Mouse (Mus musculus) CD8-positive naive resting alpha-beta T cell, adult 2 months (primary cell): Measurements from ENCODE around the gene Gipc2.
A peak's percentile ranks its signal among the peaks of the same experiment; 100 is the strongest.

ENCODE experiments used
- DNase-seq, 2 experiments: peaks; one replicate each; pipeline ENCODE4 v3.0.0; 2022; ENCODE audit warnings: low read depth in 2 of 2, low spot score in 2 of 2

The Gipc2 gene

GRCm38 (mm10) chr3:152190679-152191477 is 24.8 kb upstream of the Gipc2 start:
- no peak for DNase-seq

GRCm38 (mm10) chr3:152189306-152189705 is 23.3 kb upstream of the Gipc2 start:
- DNase-seq: no peak

DNA sequence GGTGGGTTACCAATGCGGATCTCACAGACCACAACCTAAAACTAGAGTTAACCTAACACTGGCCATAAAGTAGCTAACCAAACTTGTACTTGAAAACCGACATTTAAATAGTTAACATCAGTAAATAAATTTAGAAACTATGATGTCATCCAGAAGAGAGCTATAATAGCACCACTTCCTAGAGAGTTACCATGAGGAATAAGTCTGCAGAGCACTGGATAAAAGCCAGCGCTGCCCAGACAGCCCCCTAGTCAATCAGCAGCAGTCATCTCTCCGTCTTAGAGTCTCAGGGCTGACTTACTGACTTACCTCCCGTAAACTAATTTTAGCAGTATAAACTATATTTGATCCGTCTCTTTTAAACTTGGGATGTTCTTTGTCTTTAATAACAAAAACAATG is 20.1 kb upstream of the Gipc2 start:
- DNase-seq: no peak

DNA sequence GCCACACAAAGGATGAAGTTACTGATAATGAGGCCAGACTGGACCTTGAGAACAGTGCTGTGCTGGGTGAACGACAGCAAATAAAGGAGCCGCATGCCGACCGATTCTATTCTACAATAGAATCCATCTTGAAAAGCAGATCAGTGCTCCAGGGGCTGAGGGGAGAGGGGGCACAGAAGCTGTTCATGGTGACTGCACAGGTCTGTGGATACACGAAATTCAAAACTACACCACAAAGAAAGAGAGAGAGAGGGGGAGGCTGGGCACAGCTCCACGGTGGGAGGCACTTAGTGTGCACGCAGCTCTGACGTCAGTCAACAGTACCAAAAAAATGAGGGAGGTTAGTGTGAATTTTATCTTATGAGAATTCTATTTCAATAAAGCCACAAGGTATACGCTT is 17.5 kb upstream of the Gipc2 start:
- DNase-seq: no peak

GRCm38 (mm10) chr3:152180624-152181023 is 14.6 kb upstream of the Gipc2 start:
- DNase-seq: no peak

DNA sequence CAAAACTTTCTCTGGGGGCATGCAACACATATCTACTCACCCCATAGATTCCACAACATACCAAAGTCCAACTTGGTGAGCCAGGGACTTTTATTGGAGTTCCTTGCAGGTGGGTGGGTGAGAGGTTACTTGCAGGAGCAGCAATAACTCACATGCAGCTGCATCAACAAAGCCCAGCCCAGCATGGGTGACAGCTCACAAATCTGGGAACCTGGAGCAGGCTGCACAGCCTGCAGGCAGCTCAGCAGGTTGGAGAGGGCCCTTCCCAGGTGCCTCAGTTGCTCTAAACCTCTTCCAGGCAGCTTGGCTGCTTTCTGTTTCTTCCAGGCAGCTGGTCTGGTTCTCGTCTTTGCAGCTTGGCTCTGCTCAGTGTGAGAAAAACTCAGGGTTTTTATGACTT is 13.3 kb upstream of the Gipc2 start:
- no peak for DNase-seq

GRCm38 (mm10) chr3:152178816-152179215 is 12.8 kb upstream of the Gipc2 start:
- no peak for DNase-seq

GRCm38 (mm10) chr3:152172322-152172935 is 6.4 kb upstream of the Gipc2 start:
- DNase-seq: no peak

GRCm38 (mm10) chr3:152171862-152172261 is 5.8 kb upstream of the Gipc2 start:
- no peak for DNase-seq

DNA sequence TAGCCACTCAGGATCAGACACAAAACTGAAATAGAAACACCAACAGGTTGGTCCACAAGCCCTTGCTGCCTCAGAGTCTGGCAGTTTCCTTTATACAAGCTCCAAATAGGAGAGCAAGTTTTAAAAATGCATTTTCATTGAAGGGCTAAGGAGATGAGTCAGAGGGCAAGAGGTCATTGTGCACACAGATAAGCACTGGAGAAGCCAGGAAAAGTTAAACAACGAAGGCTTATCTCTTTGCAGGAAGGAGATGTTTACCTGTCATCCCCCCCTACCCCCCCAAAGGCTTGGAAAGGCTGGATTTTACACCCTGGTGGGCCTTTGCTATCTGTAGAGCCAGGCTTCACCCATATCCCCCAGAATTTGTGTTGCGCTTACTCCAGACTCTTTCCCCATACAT is 5.2 kb upstream of the Gipc2 start:
- DNase-seq: no peak

GRCm38 (mm10) chr3:152170407-152170806 is 4.4 kb upstream of the Gipc2 start:
- DNase-seq: no peak

DNA sequence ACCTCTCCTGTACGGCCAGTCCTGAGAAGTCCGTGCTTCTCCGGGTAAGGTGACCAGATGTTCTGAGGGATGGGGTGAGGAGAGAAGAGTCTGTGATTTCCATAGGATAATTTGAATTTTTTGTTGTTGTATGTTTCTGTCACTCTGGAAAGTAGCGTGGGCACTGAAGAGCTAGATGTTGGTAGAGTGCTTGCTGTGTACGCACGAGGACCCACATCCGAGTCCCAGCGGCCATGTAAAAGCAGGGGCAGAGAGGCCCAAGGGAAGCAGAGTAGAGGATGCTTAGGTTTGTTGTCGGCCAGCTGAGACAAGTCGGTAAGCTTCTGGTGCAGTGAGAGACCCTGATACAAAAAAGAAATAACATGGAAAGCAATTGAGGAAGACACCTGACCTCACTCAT is 2.0 kb upstream of the Gipc2 start:
- DNase-seq: no peak

GRCm38 (mm10) chr3:152166699-152167451 is 845 bp upstream of the Gipc2 start:
- no peak for DNase-seq

DNA sequence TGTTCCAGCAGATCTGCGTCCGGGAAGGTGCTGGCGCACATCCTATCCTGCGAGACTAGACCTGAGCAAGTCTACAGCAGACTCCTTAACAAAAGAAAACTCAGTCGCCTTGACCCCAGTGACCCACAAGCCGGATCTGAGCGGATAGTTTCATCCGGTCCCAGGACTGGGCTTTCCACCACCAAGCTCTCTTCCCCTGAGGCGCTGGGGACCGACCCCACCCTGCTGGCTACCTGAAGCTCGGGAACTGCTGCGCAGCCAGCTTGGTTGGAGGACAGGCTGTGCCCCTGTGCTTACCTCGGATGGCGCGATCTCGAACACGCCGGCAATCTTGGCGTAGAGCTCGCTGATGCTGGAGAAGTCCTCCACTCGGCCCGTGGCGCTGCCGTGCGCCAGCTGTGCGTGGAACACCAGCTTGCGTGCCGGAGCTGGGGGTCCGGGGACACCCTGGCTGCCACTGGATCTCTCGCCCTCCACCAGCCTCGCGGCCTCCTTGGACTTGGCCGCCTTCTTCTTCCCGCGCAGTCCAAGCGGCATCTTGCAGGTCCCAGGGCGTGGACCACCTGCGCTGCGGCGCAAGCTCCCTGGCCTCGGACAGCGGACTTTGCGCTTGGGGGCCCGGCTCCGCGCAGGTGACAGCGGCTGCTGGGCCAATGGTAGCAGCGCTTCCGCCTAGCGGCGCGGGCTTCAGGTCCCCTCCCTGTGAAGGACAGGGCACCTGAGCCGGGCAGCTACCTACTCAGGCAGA is 505 bp downstream of the Gipc2 start:
- peak; percentile 8 to 11 for DNase-seq

- DNase-seq: no peak
These were observed 1.0 kb downstream of the Gipc2 start for GRCm38 (mm10) chr3:152165014-152165350.

GRCm38 (mm10) chr3:152163320-152163719 is 2.7 kb downstream of the Gipc2 start:
- DNase-seq: no peak

DNA sequence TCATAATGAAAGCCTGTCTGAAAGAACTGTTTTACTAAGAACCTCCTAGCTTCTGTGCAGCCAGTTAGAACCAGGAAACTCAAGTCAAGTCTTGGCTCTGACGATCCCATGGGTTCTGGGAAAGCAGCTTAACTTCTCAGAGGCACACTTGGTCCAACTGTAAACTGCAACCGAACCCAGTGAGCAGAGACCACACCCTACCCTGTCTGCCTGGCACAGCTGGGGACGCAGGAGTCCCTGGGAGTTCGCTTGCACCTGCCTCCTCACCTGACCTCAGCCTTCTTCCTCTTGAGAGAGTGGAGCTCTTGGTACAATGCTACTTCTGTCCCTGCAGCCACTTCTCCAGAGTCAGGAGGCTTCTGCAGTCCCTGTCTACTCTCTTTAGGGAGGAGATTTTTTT is 5.4 kb downstream of the Gipc2 start:
- no peak for DNase-seq

GRCm38 (mm10) chr3:152159321-152159720 is 6.7 kb downstream of the Gipc2 start:
- no peak for DNase-seq

DNA sequence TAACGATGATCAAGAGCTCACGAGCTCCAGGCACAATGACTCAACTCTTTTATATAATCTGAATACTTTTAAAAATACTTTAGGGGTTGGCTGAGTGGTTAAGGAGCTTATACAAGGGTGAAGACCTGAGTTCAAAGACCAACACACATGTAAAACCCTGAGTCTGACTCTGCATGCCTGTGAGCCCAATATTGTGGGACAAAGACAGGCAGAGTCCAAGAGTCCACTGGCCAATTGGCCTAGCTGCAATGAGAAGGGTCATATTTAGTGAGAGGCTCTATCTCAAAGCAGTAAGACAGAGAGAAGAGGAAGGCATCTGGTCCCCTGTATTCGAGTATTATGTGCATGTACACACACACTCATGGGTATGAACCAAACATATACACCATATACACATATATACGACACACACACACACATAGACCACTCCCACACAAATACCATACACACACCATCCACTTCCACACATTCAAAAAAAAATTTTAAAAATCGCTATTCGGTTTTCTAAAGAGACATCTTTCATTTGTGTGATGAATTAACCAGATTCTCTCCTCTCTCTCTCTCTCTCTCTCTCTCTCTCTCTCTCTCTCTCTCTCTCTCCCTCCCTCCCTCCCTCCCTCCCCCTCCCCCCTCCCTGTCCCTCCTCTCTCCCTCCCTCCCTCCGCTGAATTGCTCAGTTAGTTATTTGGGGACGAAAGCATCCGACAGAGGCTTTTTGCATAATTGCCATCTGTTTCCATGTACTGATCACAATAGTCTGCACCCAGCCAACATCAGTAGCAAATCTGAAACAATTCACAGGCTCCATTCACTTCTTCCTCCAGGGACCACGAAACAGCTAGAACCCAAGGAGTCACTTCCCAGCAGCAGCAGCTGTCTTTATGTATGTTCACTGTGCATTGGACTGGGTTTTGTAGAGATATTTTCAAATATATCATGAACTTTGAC is 7.4 kb downstream of the Gipc2 start:
- DNase-seq: no peak

DNA sequence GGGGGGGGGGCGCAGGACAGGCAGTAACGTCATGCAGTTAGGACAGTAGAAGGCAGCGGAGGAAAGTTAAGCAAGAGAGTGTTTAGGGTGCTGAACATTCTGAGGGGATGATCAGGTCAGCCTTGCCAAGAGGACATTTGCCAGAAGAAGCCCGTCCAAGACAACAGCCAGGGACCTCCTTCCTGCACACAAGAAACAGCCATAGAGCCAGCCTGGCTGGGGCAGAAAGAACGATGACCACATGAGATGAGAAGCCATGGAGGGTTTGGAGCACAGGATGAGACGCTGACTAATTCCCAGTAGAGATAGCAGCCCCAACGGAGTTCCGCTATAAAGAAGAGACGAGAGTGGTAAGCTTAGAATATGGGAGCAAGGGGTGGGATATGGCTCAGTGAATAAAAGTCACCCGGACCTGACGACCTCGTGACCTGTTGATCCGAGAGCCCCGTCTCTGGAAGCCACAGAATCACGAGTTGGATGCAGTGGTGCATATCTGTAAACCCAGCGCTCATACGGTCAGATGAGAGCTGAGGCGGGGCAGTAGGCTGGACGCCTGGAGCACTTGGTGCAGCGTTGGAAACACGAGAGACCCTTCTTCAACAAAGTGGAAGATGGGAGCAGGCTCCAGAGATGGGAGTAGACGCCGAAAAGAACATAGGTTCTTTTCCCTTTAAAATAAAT is 9.1 kb downstream of the Gipc2 start:
- no peak for DNase-seq
